Mouse (Mus musculus) cerebellum, adult 2 months (tissue): ENCODE results near the gene Bank1. TPM values are rescaled to one million over a fixed set of nuclear protein-coding genes. Genes with fewer than 3 reads are reported as not detected.

Experiments
- DNase-seq, 2 experiments: peaks; one replicate each; pipeline ENCODE4 v3.0.0; 2021
- H3K27ac ChIP-seq: fragments of 200-500 bp; 2 replicates; pipeline ENCODE4 v1.5.1; 2012; ENCODE audit warnings: low read length, control low read depth, inconsistent platforms; ENCODE audit not compliant: insufficient read depth
- H3K27me3 ChIP-seq: fragments of 200-500 bp; 2 replicates; pipeline ENCODE4 v1.6.1; 2012; ENCODE audit warnings: inconsistent platforms, mild to moderate bottlenecking, low read length, moderate library complexity; ENCODE audit not compliant: control insufficient read depth, insufficient read depth
- H3K4me1 ChIP-seq: fragments of 200-500 bp; 2 replicates; pipeline ENCODE4 v1.6.1; 2011; ENCODE audit warnings: low read length; ENCODE audit not compliant: control insufficient read depth, insufficient read depth
- H3K4me3 ChIP-seq: fragments of 200-500 bp; replicated peaks from 2 replicates; pipeline ENCODE3; 2011; ENCODE audit warnings: mild to moderate bottlenecking, low read depth, low read length, control low read depth; ENCODE audit not compliant: insufficient read depth
- CTCF ChIP-seq: fragments of 200-500 bp; IDR thresholded peaks from 2 replicates; pipeline ENCODE4 v1.5.1; 2011; ENCODE audit warnings: low read depth, mild to moderate bottlenecking, control low read depth, low read length, moderate library complexity, borderline replicate concordance; ENCODE audit not compliant: insufficient read depth
- POLR2A ChIP-seq: fragments of 200-500 bp; IDR thresholded peaks from 2 replicates; pipeline ENCODE4 v1.6.1; 2011; ENCODE audit warnings: low read length, control low read depth, borderline replicate concordance; ENCODE audit not compliant: insufficient read depth
- WGBS: fragments of 180-500 bp; shearing (Covaris S2); methylation state at CpG from one replicate; pipeline ENCODE4 v1.1.7; 2018; 5-methylcytosine and 5-hydroxymethylcytosine counted together
- polyA plus RNA-seq: library from polyadenylated mRNA; depleted of rRNA; stranded (reverse); fragments of >200 nt; gene quantifications from 2 replicates; pipeline ENCODE4 v1.2.3, GENCODE M21; 2012

Bank1 gene
- polyA plus RNA-seq, 1 experiment, result 0.25 TPM

DNA sequence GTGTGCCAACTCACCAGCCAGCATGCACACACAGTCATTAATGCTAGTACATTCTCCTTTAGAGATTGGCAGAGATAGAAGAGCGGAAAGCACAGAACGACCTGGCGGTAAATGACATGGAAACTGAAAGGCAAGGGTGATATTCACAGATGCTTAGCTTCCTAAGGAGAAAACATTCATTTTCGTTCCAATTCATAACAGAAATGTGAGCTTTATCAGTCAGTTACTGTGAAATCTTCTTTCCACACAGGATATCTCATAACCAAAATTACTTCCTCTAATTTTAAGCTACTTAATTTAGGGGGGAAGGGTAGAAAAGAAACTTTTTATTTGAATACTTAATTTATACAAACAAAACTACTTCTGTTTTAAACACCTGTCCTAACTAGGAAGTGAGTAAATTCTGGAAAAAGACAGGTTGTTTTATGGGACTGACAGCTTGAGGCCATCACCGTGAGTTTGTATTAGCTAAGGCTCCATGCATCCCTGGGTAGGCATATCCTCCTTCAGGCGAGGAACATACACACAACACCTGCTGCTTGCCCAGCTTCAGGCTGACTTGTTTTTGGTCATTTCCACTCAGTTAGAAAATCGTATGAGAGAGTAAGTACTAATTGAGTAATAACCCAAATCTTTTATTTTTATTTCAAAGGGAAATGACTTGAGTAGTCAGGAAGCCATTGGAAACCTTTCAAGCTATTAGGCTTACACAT, 238.8 kb downstream of the Bank1 start:
- Histone ChIP-seq H3K27me3 (no peaks in the 10 kb centered on the region), H3K27ac (no peak overlapping the region), H3K4me3 (no peak overlapping the region), H3K4me1 (no peaks in the 10 kb centered on the region)
- peak in 1 of 2 experiments; percentile 19 for DNase-seq
- WGBS, result 59% methylated on average over 7 of the region's 7 CpGs
- TF ChIP-seq POLR2A (no peak), CTCF (no peak)

- DNase-seq, result no peak
- no peak overlapping the region for H3K27ac ChIP-seq
- WGBS, result 90% methylated on average over 5 of the region's 5 CpGs
- H3K4me1 ChIP-seq, result no peaks in the 10 kb centered on the region
- no peak overlapping the region for H3K4me3 ChIP-seq
- H3K27me3 ChIP-seq, result no peaks in the 10 kb centered on the region
- no peak for TF ChIP-seq CTCF
- TF ChIP-seq POLR2A, result no peak
These were observed 239.4 kb downstream of the Bank1 start for GRCm38 (mm10) chr3:136086431-136086830.

- H3K27me3 ChIP-seq, result no peaks in the 10 kb centered on the region
- H3K4me1 ChIP-seq, result no peaks in the 10 kb centered on the region
- TF ChIP-seq CTCF, result no peak
- TF ChIP-seq POLR2A, result no peak
- no peak overlapping the region for H3K4me3 ChIP-seq
- 91% methylated on average over 1 of the region's 1 CpGs for WGBS
- no peak overlapping the region for H3K27ac ChIP-seq
- DNase-seq, result no peak
These were observed 240.8 kb downstream of the Bank1 start for GRCm38 (mm10) chr3:136085077-136085476.

- Histone ChIP-seq H3K27ac (no peak overlapping the region), H3K4me1 (no peaks in the 10 kb centered on the region), H3K4me3 (no peak overlapping the region), H3K27me3 (no peaks in the 10 kb centered on the region)
- no peak for TF ChIP-seq CTCF
- DNase-seq, result no peak
- 44% methylated on average over 5 of the region's 5 CpGs for WGBS
These were observed 241.8 kb downstream of the Bank1 start for GRCm38 (mm10) chr3:136084066-136084465.

DNA sequence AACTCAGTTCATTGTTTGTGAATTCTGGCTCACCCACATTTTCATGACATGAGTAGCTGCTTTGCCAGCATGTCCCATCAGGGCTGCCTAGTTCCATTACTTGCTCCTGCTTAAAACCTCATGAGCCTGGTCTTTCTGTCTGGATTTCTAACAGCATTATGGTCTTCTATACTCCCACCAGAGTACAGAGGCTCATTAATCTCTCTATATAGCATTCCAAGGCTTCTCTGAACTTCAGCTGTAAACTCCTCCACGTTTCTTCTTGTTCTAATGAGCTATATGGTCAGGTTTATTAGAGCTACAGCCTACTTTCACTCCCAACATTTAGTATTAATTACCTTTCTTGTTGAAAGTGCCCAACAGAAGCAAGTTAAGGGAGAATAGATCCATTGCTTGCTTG, 244.6 kb downstream of the Bank1 start:
- no peak for DNase-seq
- Histone ChIP-seq H3K27me3 (no peaks in the 10 kb centered on the region), H3K4me3 (no peak overlapping the region), H3K4me1 (no peaks in the 10 kb centered on the region), H3K27ac (no peak overlapping the region)
- WGBS, result 89% methylated on average over 1 of the region's 1 CpGs
- TF ChIP-seq CTCF (no peak), POLR2A (no peak)

DNA sequence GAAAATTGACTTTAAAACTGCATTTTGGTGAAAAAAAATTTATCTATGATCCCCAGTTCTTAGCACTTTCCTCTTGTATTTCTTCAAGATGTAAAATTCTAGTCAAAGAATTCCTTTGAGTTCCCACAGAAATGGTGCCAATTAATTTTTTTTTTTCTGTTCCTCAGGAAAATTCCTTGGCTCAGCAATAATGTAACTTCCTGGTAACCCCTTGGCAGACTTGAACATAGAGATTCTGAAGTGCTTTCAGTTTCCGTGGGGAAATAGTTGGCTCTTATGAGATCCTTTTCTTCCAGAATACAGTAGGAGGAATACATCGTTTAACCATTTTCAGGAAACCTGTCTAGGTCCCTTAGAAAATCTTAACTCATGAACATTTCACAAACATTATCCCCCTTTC, 247.3 kb downstream of the Bank1 start:
- Histone ChIP-seq H3K4me3 (no peak overlapping the region), H3K27me3 (no peaks in the 10 kb centered on the region), H3K27ac (no peak overlapping the region), H3K4me1 (no peaks in the 10 kb centered on the region)
- no peak for DNase-seq
- 23% methylated on average over 2 of the region's 2 CpGs for WGBS
- TF ChIP-seq CTCF (no peak), POLR2A (no peak)

DNA sequence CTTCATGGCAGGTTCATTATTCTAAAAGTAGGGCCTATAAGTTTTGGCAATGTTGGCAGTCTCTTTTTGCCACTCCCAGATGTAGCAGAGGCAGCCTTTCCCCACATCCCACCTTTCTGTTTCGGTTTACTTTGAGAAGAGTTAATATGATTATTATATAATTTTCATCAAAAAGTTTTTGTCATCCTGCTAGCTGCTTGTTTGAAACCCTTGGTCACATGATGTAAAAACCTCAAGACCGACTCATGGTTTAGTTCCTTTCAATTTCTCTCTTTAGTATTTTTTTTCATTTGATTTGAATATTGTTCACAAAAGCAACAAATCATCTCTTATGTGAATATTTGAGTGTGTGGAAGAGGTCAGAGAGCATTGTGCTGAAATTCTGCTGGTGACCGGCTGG, 255.5 kb downstream of the Bank1 start:
- H3K4me3 ChIP-seq, result no peak overlapping the region
- no peak overlapping the region for H3K27ac ChIP-seq
- H3K4me1 ChIP-seq, result no peaks in the 10 kb centered on the region
- H3K27me3 ChIP-seq, result no peaks in the 10 kb centered on the region
- no peak for DNase-seq
- 95% methylated on average over 3 of the region's 3 CpGs for WGBS
- TF ChIP-seq CTCF (no peak), POLR2A (no peak)

- TF ChIP-seq CTCF, result no peak
- TF ChIP-seq POLR2A, result no peak
- WGBS, result 89% methylated on average over 2 of the region's 2 CpGs
These were observed 264.0 kb downstream of the Bank1 start for GRCm38 (mm10) chr3:136061907-136062306.

More at GRCm38 (mm10) chr3:136061907-136062306, 264.0 kb downstream of the Bank1 start:
- H3K4me3 ChIP-seq, result no peak overlapping the region
- no peak for DNase-seq
- no peaks in the 10 kb centered on the region for H3K4me1 ChIP-seq
- no peaks in the 10 kb centered on the region for H3K27me3 ChIP-seq
- no peak overlapping the region for H3K27ac ChIP-seq
